8 mouse cellular contexts compared by ENCODE assay signal in genomic region chrX:99285611-99286010, GRCm38 (mm10).
A peak's percentile ranks its signal among the peaks of the same experiment; 100 is the strongest.
DNase-seq lines count a peak whose midpoint lies in the region; ATAC-seq lines count a peak whose summit lies in the region.

No protein-coding gene starts in this region.

- no peaks in the 10 kb centered on the region for H3K36me3 ChIP-seq in midbrain, embryonic 15.5 days (replicated peaks)

- H3K4me2 ChIP-seq in midbrain, embryonic 15.5 days, result no peak overlapping the region

- H3K9ac ChIP-seq in midbrain, embryonic 15.5 days, result no peak overlapping the region

- 20% methylated on average over 9 of the region's 9 CpGs for WGBS in midbrain, embryonic 15.5 days

- DNase-seq in adrenal gland, postnatal 10 days, result peak; percentile 48
- no peak for DNase-seq in adrenal gland, postnatal 25 days
- peak; percentile 81 for DNase-seq in embryo, embryonic 10 days (ENCODE audit: low spot score)
- peak; percentile 7 for DNase-seq in heart, adult 8-10 months (ENCODE audit: low spot score)
- DNase-seq in kidney, adult 9 months, result peak; percentile 36
- DNase-seq in thymus, postnatal 36 days, result no peak

- ATAC-seq in midbrain, embryonic 15.5 days (replicated peaks), result peak; percentile 67; the same call in 1 of the 2 replicates
- no peak for ATAC-seq in megakaryocyte progenitor cell, adult 5-6 weeks (replicated peaks; ENCODE audit: poor library complexity)

- H3K27ac ChIP-seq in midbrain, embryonic 15.5 days, result no peak overlapping the region

- peaks cover 33% of the 10 kb centered on the region for H3K27me3 ChIP-seq in midbrain, embryonic 15.5 days (replicated peaks)

- H3K4me3 ChIP-seq in midbrain, embryonic 15.5 days, result no peak overlapping the region

- H3K9me3 ChIP-seq in midbrain, embryonic 15.5 days, result no peaks in the 10 kb centered on the region

- no peaks in the 10 kb centered on the region for H3K4me1 ChIP-seq in midbrain, embryonic 15.5 days

Comparison
In these comparisons a context has a peak if more than half of its experiments do, and no peak if none do; other contexts are left out.
1. DNase-seq: peak in adrenal gland, postnatal 10 days (single experiment), embryo, embryonic 10 days (single experiment), heart, adult 8-10 months (single experiment) and kidney, adult 9 months (single experiment); none in adrenal gland, postnatal 25 days (single experiment) and thymus, postnatal 36 days (0 of 2).